Mouse (Mus musculus) cortical plate, adult 2 months (tissue): ENCODE results near the gene Man1c1.

Experiments
- CTCF ChIP-seq: fragments of 200-500 bp; IDR thresholded peaks from 2 replicates; pipeline ENCODE4 v1.5.1; 2011; ENCODE audit warnings: mild to moderate bottlenecking, control low read depth, low read length; ENCODE audit not compliant: insufficient read depth; ENCODE audit errors: extremely low read depth
- POLR2A ChIP-seq: fragments of 200-500 bp; IDR thresholded peaks from 2 replicates; pipeline ENCODE4 v1.6.1; 2011; ENCODE audit warnings: mild to moderate bottlenecking, low read length, control low read depth; ENCODE audit not compliant: insufficient read depth; ENCODE audit errors: extremely low read depth

GRCm38 (mm10) chr4:134518541-134518940, 185.5 kb downstream of the Man1c1 start:
- TF ChIP-seq CTCF (no peak), POLR2A (no peak)
